Mouse (Mus musculus) thymus, postnatal 4 days (tissue): ENCODE measurements around the gene Tchhl1.

Experiments used
- DNase-seq: peaks from one replicate; pipeline ENCODE4 v3.0.0; 2021

Gene Tchhl1

DNA sequence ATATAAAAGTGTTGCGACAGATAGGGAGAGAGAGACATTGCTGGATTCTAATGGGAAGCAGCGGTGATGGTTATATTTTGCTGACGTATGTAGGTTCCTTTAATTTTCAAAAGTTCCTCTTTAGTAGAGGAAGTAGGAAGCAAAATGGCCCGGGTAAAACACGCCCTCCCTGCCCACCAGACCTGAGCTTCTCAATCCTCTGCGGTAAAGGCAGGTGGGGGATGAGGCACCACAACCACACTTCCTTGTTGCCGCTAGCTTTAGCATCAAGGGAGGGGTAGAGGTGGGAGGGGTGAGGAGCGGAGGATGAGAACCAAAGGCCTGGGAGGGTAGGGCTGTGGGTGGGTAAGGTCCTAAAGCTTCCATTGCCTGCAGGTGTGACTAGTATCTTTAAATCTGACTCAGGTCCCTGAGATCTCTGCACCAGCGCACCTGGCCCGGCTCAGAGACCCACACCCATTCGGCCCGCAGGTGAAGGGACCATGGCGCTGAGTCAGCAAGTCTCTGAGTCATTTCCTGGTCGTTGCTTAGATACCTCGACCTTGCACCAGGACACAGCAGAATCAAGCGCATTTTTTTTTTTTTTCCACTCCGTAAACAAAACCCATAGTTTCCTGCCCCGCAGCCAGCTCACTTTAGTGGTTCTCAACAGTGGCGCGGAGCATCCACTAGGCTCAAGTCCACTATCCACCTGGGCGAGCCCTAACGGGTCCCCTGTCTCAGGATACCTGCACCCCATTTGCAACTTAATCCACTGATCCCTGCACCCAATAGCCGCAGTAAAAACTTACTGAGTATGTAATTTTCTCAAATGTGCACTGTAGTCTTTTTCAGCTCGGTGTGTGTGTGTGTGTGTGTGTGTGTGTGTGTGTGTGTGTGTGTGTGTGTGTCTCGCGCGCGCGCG lies 37.7 kb downstream of the Tchhl1 start:
- peak; percentile 88 for DNase-seq

DNA sequence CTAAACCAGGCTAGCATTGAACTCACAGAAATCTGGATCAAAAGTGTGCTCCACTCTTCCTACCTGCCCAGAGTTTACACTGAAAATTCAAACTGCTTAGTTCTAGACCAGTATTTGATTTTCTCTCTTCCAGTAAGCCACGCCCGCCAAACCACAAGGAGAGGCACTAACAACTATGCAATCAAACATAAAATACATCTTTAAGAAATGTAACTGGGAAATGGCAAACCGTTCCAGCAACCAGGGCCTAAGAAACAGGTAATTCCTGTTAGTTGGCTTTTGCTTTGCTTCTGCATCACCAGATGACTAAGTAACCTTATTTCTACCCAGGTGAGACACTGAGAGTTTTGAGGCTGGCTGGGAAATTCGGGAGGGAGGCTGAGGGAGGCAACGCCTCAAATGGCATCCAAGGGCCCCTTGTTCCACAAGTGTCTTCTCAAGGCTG lies 38.3 kb downstream of the Tchhl1 start:
- peak; percentile 58 for DNase-seq

DNA sequence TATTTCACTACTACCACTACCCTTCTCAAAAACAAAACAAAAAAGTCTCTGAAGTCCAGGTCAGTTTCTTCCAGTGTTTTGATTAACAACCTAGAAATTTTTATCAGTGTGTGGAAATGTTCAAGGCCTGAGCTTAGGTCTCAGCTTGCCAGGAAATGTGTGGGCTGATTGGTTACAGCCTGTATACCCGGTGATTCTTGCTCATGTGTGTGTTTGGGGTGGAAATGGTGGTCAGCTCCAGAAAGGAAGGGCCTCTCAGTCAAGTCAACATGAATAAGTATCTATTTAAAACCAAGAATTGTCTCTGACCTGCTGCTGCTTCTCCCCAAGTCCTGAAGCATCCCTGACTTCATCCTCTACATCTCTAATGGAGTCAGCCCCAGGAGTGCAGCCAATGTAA lies 40.7 kb downstream of the Tchhl1 start:
- DNase-seq: no peak

DNA sequence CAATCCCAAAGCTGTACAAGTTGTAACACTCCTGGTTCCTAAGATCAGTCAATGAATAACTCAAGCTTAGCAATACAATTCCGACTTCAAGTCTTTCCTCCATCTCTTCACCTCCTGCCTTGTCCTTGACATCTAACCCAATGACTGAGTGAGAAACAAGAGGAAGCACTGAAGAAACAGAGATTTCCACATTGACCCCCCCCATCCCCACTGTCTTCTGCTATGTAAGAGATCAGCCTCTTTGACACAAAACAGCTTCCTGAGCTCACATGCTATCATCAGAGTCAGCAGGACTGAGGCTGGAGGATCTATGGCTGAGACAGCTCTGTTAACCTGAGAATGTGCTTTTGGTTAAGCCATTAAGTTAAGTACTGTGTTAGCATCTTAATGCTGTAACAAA lies 42.5 kb downstream of the Tchhl1 start:
- DNase-seq: no peak

DNA sequence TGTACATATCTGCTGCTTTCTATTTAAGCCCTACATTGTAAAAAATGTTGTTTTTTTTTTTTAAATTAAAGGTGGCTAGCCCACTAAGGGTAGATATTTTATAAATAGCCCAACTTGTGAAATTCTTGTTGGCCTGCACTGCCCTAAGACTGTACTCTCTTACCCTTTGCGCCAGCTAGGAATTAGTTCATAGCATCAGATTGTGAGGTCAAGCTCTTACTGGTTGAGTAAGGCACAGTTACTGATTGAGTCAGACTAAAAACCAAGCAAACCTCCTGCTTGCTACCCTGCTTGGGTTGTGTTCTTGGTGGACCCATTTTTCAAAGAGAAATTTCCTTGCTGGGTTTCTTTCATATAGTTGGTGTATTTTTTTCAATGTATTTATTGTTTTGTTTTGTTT lies 43.2 kb downstream of the Tchhl1 start:
- DNase-seq: no peak

DNA sequence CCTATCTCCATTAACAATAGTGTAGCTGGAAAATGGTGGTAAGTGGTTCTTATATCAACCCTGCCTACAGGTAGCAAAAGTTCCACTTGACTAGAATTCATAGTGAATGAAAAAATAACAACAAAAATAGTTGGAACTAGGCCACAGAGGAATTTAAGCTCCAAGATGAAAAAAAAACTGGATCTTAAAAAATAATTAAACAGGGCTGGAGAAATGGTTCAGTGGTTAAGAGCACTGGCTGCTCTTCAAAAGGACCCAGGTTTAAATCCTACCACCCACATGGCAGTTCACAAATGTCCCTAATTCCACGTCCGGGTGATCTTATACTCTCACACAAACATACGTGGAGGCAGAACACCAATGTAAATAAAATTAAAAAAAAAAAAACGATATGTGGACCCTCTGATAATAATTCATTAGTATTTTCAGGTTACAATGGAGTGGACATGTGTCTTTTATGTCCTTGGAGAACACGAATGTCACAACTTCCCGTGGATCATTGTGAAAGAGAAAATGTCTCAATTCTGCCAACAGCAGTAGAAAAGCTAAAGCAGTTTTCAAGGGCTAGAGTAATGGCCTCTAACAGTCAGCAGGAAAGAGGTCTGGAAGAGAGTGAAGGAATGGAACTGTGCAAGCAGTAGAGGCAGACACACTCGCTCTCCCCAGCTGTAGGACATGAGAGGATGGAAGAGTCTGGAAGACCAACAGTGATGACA lies 44.0 kb downstream of the Tchhl1 start:
- DNase-seq: no peak

DNA sequence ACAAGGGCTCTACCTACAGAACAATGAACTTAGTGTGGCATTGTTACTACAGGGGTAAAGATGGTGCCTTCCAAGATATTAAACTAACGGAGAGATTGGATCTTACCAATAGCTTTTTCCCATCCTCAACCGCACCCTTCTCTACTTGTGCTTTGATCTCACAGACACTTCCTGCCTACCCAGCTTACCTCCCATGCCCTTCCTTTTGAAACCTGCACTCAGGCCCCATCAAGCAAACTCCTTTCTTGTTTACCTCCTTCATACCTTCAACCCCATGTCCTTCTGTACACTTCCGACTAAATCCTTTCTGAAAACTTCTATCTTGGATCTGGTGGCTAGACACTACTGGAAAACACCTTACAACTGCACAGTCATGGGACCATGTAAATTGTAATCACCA lies 46.1 kb downstream of the Tchhl1 start:
- no peak for DNase-seq

DNA sequence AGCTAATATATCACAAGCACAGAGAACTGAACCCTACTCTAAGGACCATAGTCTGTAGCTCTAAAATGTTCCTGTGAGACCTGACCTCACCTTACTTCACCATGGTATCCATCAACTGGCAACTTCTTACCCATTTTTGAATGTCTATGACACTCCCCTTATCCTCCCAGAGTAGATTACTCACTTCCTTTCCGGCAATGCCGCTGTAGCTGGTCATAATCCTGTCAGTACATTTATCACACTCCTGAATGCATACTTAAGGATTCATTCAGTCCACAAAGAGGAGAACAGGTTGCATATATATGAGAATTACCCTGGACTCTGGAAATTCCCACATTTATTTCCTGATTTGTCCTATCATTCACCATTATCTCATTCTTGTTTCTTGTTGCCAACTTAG lies 48.8 kb downstream of the Tchhl1 start:
- DNase-seq: no peak

DNA sequence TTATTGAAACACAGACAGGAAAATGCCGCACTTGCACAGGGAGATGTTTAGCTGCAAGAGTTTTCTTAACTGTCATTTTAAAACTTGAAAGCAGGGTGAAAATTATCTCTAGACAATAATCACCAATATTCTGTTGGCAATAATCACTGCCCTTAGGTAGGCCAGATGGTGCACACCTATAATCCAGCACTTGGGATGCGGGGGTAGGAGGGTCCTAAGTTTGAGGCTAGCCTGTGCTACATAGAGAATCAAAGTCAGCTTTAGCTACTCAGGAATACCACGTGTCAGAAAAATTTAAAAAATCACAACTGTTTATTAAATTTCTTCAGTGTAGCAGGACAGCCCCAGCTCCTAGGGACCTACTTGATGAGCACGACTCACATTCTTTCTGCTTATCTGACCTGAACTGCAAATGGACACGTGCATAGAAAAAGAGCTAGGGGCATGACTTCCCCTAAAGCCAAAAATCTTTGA lies 51.3 kb downstream of the Tchhl1 start:
- no peak for DNase-seq

DNA sequence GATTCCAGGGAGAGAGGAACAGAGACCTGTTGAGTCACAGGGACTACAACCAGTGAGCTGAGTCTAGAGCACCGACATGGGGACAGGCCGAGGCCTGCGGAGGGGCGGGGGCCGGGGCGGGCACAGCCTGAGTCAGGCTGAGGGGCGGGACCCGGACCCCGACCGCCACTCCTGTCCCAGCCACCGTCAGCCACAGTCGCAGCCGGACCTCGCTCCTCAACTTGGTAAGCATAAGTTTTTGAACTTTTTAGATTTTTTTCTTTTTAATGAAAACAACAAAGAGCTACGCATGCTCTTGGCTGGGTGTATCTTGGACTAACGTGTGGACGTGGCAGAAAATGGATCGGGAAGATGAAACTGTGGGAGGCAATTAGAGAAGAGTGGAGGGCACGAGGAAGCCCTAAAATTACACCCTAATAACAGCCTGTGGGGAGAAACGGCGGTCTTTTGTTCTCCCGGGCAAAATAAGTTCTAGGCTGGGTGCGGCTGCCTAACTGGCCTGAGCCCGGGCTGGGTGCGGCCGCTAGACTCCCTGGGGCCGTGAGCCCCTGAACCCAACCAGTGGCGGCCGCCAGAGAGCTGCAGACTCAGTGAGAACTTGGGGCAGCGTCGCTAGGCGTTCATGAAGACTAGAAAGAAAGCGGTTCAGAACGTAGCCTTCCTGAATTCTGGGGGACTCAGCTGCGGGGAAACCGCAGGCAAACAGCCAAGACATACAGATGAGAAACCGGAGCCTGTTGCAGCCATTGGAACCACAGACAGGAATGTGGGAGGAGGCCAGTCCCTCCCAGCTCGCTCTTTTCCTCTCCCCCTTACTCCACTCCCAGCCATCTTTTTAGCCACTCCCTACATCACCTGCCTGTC lies 52.0 kb downstream of the Tchhl1 start, which contains the start of gene S100a11:
Gene S100a11, plus strand, starts transcription at position 159 of the 864 bp plus-strand sequence.
- peak; percentile 69 for DNase-seq
